Mouse (Mus musculus): ENCODE data around the gene Auts2.

Auts2 gene

GRCm38 (mm10) chr5:132391831-132392763, 151.0 kb downstream of the Auts2 start:
- no peak for DNase-seq (ENCODE audit: low spot score in 2 of 2)

GRCm38 (mm10) chr5:132388746-132389145, 154.4 kb downstream of the Auts2 start:
- DNase-seq (ENCODE audit: low spot score in 2 of 2): no peak

GRCm38 (mm10) chr5:132385244-132385855, 157.8 kb downstream of the Auts2 start:
- no peak for DNase-seq (ENCODE audit: low spot score in 2 of 2)

GRCm38 (mm10) chr5:132380261-132380660, 162.9 kb downstream of the Auts2 start:
- no peak for DNase-seq (ENCODE audit: low spot score in 2 of 2)

GRCm38 (mm10) chr5:132378977-132379376, 164.2 kb downstream of the Auts2 start:
- no peak for DNase-seq (ENCODE audit: low spot score in 2 of 2)

- DNase-seq (ENCODE audit: low spot score in 2 of 2): no peak
Measured at GRCm38 (mm10) chr5:132375130-132375529, 168.0 kb downstream of the Auts2 start.

GRCm38 (mm10) chr5:132373471-132374075, 169.6 kb downstream of the Auts2 start:
- no peak for DNase-seq (ENCODE audit: low spot score in 2 of 2)

- DNase-seq (ENCODE audit: low spot score in 2 of 2): no peak
Measured at GRCm38 (mm10) chr5:132372605-132373004, 170.5 kb downstream of the Auts2 start.

GRCm38 (mm10) chr5:132368678-132369088, 174.5 kb downstream of the Auts2 start:
- no peak for DNase-seq (ENCODE audit: low spot score in 2 of 2)

GRCm38 (mm10) chr5:132361276-132361675, 181.9 kb downstream of the Auts2 start:
- no peak for DNase-seq (ENCODE audit: low spot score in 2 of 2)

GRCm38 (mm10) chr5:132357726-132358125, 185.4 kb downstream of the Auts2 start:
- no peak for DNase-seq (ENCODE audit: low spot score in 2 of 2)

- DNase-seq (ENCODE audit: low spot score in 2 of 2): no peak
Measured at GRCm38 (mm10) chr5:132355935-132356334, 187.2 kb downstream of the Auts2 start.

- no peak for DNase-seq (ENCODE audit: low spot score in 2 of 2)
Measured at GRCm38 (mm10) chr5:132352437-132352836, 190.7 kb downstream of the Auts2 start.

GRCm38 (mm10) chr5:132351139-132351538, 192.0 kb downstream of the Auts2 start:
- DNase-seq (ENCODE audit: low spot score in 2 of 2): no peak

- no peak for DNase-seq (ENCODE audit: low spot score in 2 of 2)
Measured at GRCm38 (mm10) chr5:132341315-132341714, 201.8 kb downstream of the Auts2 start.

GRCm38 (mm10) chr5:132337677-132338076, 205.5 kb downstream of the Auts2 start:
- DNase-seq (ENCODE audit: low spot score in 2 of 2): no peak

- DNase-seq (ENCODE audit: low spot score in 2 of 2): no peak
Measured at GRCm38 (mm10) chr5:132335719-132336118, 207.4 kb downstream of the Auts2 start.

GRCm38 (mm10) chr5:132334796-132335195, 208.3 kb downstream of the Auts2 start:
- DNase-seq (ENCODE audit: low spot score in 2 of 2): no peak

GRCm38 (mm10) chr5:132333744-132334143, 209.4 kb downstream of the Auts2 start:
- DNase-seq (ENCODE audit: low spot score in 2 of 2): no peak

GRCm38 (mm10) chr5:132332521-132332920, 210.6 kb downstream of the Auts2 start:
- no peak for DNase-seq (ENCODE audit: low spot score in 2 of 2)

GRCm38 (mm10) chr5:132329171-132329936, 213.8 kb downstream of the Auts2 start:
- DNase-seq (ENCODE audit: low spot score in 2 of 2): no peak

Data from frontal cortex, postnatal 14 days (tissue).